Mouse (Mus musculus): ENCODE data around the gene Nova2. TPM values are rescaled to one million over a fixed set of nuclear protein-coding genes. Genes with fewer than 3 reads are reported as not detected.

The Nova2 gene
- polyA plus RNA-seq, 1 experiment from 2014 or later = 1.2 TPM

GRCm38 (mm10) chr7:18904971-18905370, 20.7 kb upstream of the Nova2 start:
- peaks cover 6% of the 10 kb centered on the region; the same call in 1 of the 2 replicates for H3K4me1 ChIP-seq (ENCODE audit: insufficient read depth, low read depth, low read length)
- H3K4me2 ChIP-seq (replicated peaks; ENCODE audit: low read depth, low read length) = no peak overlapping the region
- no peaks in the 10 kb centered on the region for H3K27me3 ChIP-seq (replicated peaks; ENCODE audit: insufficient read depth, low read length)
- TF ChIP-seq EP300 (IDR thresholded peaks at IDR 0.05) = no peak
- no peaks in the 10 kb centered on the region; the same call in 1 of the 2 replicates for H3K36me3 ChIP-seq (ENCODE audit: insufficient read depth, low read length)
- H3K27ac ChIP-seq (ENCODE audit: low read length) = no peak overlapping the region
- WGBS = 74% methylated on average over 3 of the region's 3 CpGs
- no peak overlapping the region for H3K9ac ChIP-seq (replicated peaks; ENCODE audit: low read depth)
- H3K9me3 ChIP-seq (ENCODE audit: low read length) = no peaks in the 10 kb centered on the region
- H3K4me3 ChIP-seq (ENCODE audit: low read depth, low read length) = no peak overlapping the region
- ATAC-seq (no peak), DNase-seq (ENCODE audit: low spot score) (no peak)

GRCm38 (mm10) chr7:18909797-18910196, 15.9 kb upstream of the Nova2 start:
- H3K4me3 ChIP-seq (ENCODE audit: low read depth, low read length) = peak overlapping the region; percentile 66
- H3K9me3 ChIP-seq (ENCODE audit: low read length) = no peaks in the 10 kb centered on the region
- peak overlapping the region; percentile 56 for H3K9ac ChIP-seq (replicated peaks; ENCODE audit: low read depth)
- H3K4me1 ChIP-seq (ENCODE audit: insufficient read depth, low read depth, low read length) = peaks cover 6% of the 10 kb centered on the region; the same call in 1 of the 2 replicates
- H3K4me2 ChIP-seq (replicated peaks; ENCODE audit: low read depth, low read length) = peak overlapping the region; percentile 67
- TF ChIP-seq EP300 (IDR thresholded peaks at IDR 0.05) (no peak), CTCF (IDR thresholded peaks at IDR 0.05) (no peak)
- WGBS = 5% methylated on average over 17 of the region's 17 CpGs
- no peaks in the 10 kb centered on the region; the same call in 1 of the 2 replicates for H3K36me3 ChIP-seq (ENCODE audit: insufficient read depth, low read length)
- H3K27me3 ChIP-seq (replicated peaks; ENCODE audit: insufficient read depth, low read length) = no peaks in the 10 kb centered on the region
- DNase-seq (ENCODE audit: low spot score) = no peak
- peak; percentile 14; the same call in 1 of the 2 replicates for ATAC-seq
- no peak overlapping the region for H3K27ac ChIP-seq (ENCODE audit: low read length)

- TF ChIP-seq EP300 (IDR thresholded peaks at IDR 0.05) = peak; percentile 68
- TF ChIP-seq CTCF (IDR thresholded peaks at IDR 0.05) = no peak
- peak within 1 kb of the TSS; percentile 66 for H3K4me3 ChIP-seq (ENCODE audit: low read depth, low read length)
- WGBS = 1% methylated on average over 33 of the region's 33 CpGs
These were observed 15.4 kb upstream of the Nova2 start, which contains the start of gene Ccdc61 for GRCm38 (mm10) chr7:18910241-18910831. Gene Ccdc61 (minus strand): TSS chr7:18910415.

GRCm38 (mm10) chr7:18916254-18916653, 9.4 kb upstream of the Nova2 start:
- Histone ChIP-seq H3K9ac (replicated peaks; ENCODE audit: low read depth) (no peak overlapping the region), H3K36me3 (ENCODE audit: insufficient read depth, low read length) (no peaks in the 10 kb centered on the region), H3K27ac (ENCODE audit: low read length) (no peak overlapping the region), H3K27me3 (replicated peaks; ENCODE audit: insufficient read depth, low read length) (no peaks in the 10 kb centered on the region), H3K4me1 (ENCODE audit: insufficient read depth, low read depth, low read length) (no peaks in the 10 kb centered on the region), H3K4me3 (ENCODE audit: low read depth, low read length) (no peak overlapping the region), H3K9me3 (ENCODE audit: low read length) (no peaks in the 10 kb centered on the region), H3K4me2 (replicated peaks; ENCODE audit: low read depth, low read length) (no peak overlapping the region)
- TF ChIP-seq CTCF (IDR thresholded peaks at IDR 0.05) (peak; percentile 19; the same call in 1 of the 2 replicates), EP300 (IDR thresholded peaks at IDR 0.05) (no peak)
- no peak for DNase-seq (ENCODE audit: low spot score)
- ATAC-seq = no peak
- 69% methylated on average over 4 of the region's 4 CpGs for WGBS

More at GRCm38 (mm10) chr7:18910241-18910831, 15.4 kb upstream of the Nova2 start, which contains the start of gene Ccdc61:
- Histone ChIP-seq H3K27me3 (replicated peaks; ENCODE audit: insufficient read depth, low read length) (no peaks in the 10 kb centered on the region), H3K27ac (ENCODE audit: low read length) (no peak within 1 kb of the TSS), H3K4me2 (replicated peaks; ENCODE audit: low read depth, low read length) (peak within 1 kb of the TSS; percentile 67), H3K9ac (replicated peaks; ENCODE audit: low read depth) (peak within 1 kb of the TSS; percentile 56), H3K4me1 (ENCODE audit: insufficient read depth, low read depth, low read length) (peaks cover 6% of the 10 kb centered on the region; the same call in 1 of the 2 replicates), H3K36me3 (ENCODE audit: insufficient read depth, low read length) (no peaks in the 10 kb centered on the region; the same call in 1 of the 2 replicates), H3K9me3 (ENCODE audit: low read length) (no peaks in the 10 kb centered on the region)
- ATAC-seq = peak; percentile 100
- DNase-seq (ENCODE audit: low spot score) = peak; percentile 99

- Histone ChIP-seq H3K27me3 (replicated peaks; ENCODE audit: insufficient read depth, low read length) (no peaks in the 10 kb centered on the region), H3K9ac (replicated peaks; ENCODE audit: low read depth) (no peak overlapping the region), H3K4me3 (ENCODE audit: low read depth, low read length) (no peak overlapping the region), H3K27ac (ENCODE audit: low read length) (no peak overlapping the region), H3K9me3 (ENCODE audit: low read length) (no peaks in the 10 kb centered on the region), H3K36me3 (ENCODE audit: insufficient read depth, low read length) (no peaks in the 10 kb centered on the region), H3K4me1 (ENCODE audit: insufficient read depth, low read depth, low read length) (no peaks in the 10 kb centered on the region), H3K4me2 (replicated peaks; ENCODE audit: low read depth, low read length) (no peak overlapping the region)
- TF ChIP-seq CTCF (IDR thresholded peaks at IDR 0.05) (no peak), EP300 (IDR thresholded peaks at IDR 0.05) (no peak)
- no peak for DNase-seq (ENCODE audit: low spot score)
- whole genome bisulfite sequencing = 43% methylated on average over 3 of the region's 3 CpGs
- no peak for ATAC-seq
These were observed 7.8 kb upstream of the Nova2 start for GRCm38 (mm10) chr7:18917931-18918330.

GRCm38 (mm10) chr7:18921069-18921468, 4.6 kb upstream of the Nova2 start:
- peaks cover 3% of the 10 kb centered on the region; the same call in 1 of the 2 replicates for H3K4me1 ChIP-seq (ENCODE audit: insufficient read depth, low read depth, low read length)
- WGBS = under 1% methylated on average over 11 of the region's 12 CpGs
- DNase-seq (ENCODE audit: low spot score) (peak; percentile 70), ATAC-seq (peak; percentile 84)
- no peak overlapping the region for H3K27ac ChIP-seq (ENCODE audit: low read length)
- no peaks in the 10 kb centered on the region for H3K36me3 ChIP-seq (ENCODE audit: insufficient read depth, low read length)
- H3K9me3 ChIP-seq (ENCODE audit: low read length) = no peaks in the 10 kb centered on the region
- TF ChIP-seq CTCF (IDR thresholded peaks at IDR 0.05) = no peak
- TF ChIP-seq EP300 (IDR thresholded peaks at IDR 0.05) = no peak
- H3K4me3 ChIP-seq (ENCODE audit: low read depth, low read length) = no peak overlapping the region
- H3K9ac ChIP-seq (replicated peaks; ENCODE audit: low read depth) = no peak overlapping the region
- H3K27me3 ChIP-seq (replicated peaks; ENCODE audit: insufficient read depth, low read length) = peaks cover 13% of the 10 kb centered on the region
- no peak overlapping the region for H3K4me2 ChIP-seq (replicated peaks; ENCODE audit: low read depth, low read length)
